Mouse (Mus musculus): ENCODE results near the gene Celf2.

Celf2 gene

DNA sequence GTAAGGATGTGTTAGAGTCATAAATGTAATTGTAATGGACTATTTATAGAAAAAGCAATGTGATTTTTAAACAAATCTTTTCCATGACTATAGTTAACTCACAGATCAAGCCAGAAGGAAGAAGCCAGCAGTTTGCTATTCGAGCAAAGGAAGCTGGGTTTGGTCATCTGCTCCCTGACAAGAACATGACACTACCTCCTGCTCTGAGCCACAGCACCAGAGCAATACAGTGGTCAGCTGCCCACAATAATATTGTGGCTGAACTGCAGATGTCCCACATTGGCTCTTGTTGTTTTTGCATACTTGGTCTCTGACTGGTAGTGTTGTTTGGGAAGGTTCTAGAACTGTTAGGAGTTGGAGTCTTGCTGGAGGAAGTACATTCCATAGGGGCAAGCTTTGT is 418.9 kb downstream of the Celf2 start:
- in situ Hi-C loops (cut with MboI; ENCODE audit: unreplicated experiment in 2 of 2), result no loop called here

- in situ Hi-C loops (cut with MboI; ENCODE audit: unreplicated experiment in 2 of 2), result no loop called here
Observed at GRCm38 (mm10) chr2:7089069-7089834, 420.1 kb downstream of the Celf2 start.

GRCm38 (mm10) chr2:7088536-7088935 is 420.8 kb downstream of the Celf2 start:
- in situ Hi-C loops (cut with MboI; ENCODE audit: unreplicated experiment in 2 of 2), result no loop called here

DNA sequence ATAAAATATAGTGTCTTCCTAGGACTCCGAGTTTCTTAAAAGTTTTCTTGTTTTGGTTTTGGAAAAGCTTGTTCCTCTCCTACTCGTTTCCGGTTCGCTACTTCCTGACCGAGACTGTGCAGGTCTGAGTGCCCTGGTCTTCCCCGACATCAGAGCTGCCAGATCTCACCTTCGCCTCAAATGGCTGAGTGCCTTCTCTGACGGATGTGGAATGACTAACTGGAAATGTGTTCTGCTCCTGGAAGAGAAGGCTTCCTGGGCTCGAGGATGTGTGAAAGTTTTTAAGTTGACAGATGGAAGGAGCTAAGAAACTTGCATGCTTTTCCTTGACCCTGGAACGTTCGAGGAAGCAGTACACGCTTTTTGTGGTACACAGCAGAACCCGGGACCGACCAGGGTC is 421.9 kb downstream of the Celf2 start:
- in situ Hi-C loops (cut with MboI; ENCODE audit: unreplicated experiment in 2 of 2), result no loop called here

DNA sequence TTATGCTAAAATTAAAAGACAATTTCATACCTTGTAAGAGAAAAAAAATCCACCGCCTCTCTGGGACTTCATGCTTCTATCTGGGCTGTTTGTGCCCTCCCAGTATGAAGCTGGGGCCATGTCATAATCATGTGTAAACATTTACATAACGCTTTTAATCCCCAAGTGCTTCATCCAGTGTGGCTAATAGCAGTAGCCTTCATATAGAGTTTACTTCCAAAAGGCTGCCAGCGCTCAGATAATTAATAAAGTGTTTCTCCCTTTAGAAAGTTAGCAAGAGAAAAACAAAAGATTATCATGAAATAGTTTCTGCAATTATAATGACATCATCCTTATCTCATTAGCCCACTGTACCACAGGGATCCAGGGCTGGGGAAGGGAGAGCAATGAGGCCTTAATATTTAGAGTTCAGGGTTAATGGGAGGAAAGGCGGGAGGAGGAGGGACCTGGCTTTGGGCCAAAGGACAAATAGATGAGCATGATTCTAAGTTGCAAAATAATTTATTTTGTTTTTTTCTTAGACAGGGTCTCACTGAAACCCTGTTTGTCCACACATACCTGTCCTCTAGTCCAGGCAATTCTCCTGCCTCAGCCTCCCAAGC is 425.8 kb downstream of the Celf2 start:
- in situ Hi-C loops (cut with MboI; ENCODE audit: unreplicated experiment in 2 of 2), result no loop called here

DNA sequence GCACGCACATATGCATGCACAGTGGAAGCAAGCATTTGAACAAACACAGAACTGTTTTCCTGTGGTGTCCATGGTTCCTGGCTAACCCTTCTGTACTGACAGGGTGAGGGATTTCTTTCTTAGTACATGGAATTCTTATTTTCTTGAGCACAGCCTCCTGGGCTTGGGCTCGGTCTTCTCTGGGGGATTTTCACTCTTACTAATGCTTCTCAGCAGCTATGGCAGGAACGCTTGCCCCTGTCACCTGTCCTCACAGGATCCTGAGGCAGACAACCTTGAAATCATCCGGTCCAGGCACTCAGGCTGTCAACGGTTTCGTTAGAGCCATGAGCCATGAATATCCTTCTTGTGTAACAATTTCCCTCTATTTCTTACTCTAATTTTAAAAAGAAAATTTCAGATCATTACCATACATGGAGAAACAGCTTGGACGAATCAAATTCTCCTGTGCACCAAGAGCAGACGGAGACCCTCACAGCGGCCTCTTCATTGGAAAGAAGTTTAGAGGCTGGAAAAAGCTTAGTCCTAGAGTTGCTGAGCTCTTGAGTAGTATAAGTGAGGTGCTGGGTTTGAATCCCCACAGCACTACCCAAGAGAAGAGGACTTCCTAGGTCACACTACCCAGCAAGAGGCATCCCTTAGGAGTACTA is 426.9 kb downstream of the Celf2 start:
- in situ Hi-C loops (cut with MboI; ENCODE audit: unreplicated experiment in 2 of 2), result no loop called here

GRCm38 (mm10) chr2:7080794-7081783 is 428.3 kb downstream of the Celf2 start:
- in situ Hi-C loops (cut with MboI; ENCODE audit: unreplicated experiment in 2 of 2), result no loop called here

DNA sequence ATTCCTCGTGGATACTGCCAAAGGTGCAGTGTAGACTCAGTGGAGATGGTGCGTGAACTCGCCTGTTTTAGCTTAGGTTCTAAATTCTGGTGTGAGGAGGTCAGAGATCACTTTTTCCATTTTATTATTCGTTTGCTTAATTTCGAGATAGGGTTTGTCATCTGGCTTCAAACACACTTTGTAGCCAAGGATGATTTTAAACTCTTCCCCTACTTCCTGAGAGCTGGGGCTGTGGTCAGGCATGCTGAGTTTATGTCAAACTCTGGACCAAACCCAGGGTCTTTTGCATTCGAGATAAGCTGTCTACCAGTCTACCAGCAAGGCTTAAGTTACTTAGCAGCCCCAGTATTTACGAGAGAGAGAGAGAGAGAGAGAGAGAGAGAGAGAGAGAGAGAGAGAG is 429.3 kb downstream of the Celf2 start:
- in situ Hi-C loops (cut with MboI; ENCODE audit: unreplicated experiment in 2 of 2), result no loop called here

DNA sequence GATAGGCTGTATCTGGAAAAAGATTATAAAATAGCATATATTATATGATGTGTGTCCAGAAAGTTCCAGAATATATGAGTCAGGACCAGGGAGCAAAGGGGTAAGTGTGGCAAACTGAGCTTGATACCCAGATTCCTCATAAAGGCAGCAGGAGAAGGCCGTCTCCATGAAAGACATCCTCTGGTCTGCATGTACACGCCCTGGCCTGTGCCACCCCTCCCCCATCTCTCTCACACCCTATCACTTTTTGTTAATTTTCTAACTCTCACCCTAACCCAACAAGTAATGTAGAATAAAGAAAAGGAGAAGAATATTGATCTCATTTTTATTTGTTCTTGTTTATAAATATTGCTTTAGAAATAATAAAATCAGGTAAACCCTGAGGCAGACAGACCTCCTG is 430.0 kb downstream of the Celf2 start:
- in situ Hi-C loops (cut with MboI; ENCODE audit: unreplicated experiment in 2 of 2), result no loop called here

DNA sequence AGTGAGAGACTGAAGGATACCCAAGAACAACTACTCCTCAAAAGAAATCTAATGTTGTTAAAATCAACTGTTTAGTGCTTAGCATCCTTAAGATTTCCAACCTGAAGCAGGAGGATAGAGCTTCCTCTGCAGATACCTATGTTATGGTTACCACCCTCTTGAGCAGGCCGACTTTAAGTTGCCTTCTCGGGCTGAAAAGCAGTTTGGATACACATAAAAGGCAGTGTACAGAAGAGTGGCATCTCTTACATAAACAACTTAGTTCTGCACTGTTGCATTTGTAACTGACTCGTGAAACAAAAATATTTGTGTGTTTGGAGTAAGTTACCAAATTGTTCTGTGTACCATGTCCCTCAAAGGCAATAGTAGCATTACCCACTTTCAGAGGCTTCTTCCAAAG is 435.6 kb downstream of the Celf2 start:
- in situ Hi-C loops (cut with MboI; ENCODE audit: unreplicated experiment in 2 of 2), result no loop called here

- in situ Hi-C loops (cut with MboI; ENCODE audit: unreplicated experiment in 2 of 2), result no loop called here
Observed at GRCm38 (mm10) chr2:7072344-7073265, 436.8 kb downstream of the Celf2 start.

GRCm38 (mm10) chr2:7069458-7069857 is 439.9 kb downstream of the Celf2 start:
- in situ Hi-C loops (cut with MboI; ENCODE audit: unreplicated experiment in 2 of 2), result no loop called here

DNA sequence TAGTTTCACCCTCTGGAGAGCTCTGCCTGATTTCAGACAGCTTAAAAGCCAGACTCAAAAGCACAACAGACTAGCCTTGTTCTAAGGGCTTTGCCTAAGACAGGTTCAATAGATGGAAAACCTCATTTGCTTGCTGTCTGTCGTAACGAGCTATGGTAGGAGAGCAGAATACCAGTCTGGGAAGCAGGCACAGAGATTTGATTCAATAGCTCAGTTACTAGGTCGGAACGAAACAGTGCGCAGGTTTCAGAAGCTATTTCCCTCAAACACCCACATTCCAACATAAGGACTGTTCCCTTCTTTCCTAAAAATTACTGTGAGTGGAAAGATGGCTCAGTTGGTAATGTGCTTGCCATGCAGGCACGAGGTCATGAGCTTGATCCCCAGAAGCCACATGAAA is 441.1 kb downstream of the Celf2 start:
- in situ Hi-C loops (cut with MboI; ENCODE audit: unreplicated experiment in 2 of 2), result no loop called here

DNA sequence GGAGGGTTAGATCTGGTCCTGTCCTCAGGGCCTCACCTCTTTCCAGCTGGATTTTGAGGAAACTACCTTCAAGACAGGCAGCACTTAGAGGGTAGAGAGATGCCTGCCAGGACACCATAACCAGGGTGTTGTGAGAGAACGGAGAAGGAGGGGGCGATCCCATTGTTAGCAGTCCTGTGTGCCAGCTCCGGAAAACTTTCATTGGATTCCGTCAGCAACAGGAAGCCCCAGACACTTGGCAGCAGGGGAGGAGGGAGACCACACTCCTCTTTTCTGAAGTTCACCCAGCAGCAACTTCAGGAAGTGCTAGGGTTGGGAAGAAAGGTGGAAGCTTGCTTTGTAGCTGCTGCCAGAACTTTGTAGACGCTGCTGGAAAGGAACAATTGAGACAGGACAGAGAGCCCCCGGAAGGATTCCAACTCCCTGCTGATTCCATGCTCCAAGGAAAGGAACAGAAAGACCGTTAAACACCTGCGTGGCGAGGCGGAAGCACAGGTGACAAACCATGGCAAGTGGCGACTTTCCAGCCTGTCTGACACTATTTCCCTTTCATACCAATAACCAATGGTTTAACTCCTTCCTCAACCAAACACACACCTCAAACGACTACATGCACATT is 445.7 kb downstream of the Celf2 start:
- in situ Hi-C loops (cut with MboI; ENCODE audit: unreplicated experiment in 2 of 2), result no loop called here

DNA sequence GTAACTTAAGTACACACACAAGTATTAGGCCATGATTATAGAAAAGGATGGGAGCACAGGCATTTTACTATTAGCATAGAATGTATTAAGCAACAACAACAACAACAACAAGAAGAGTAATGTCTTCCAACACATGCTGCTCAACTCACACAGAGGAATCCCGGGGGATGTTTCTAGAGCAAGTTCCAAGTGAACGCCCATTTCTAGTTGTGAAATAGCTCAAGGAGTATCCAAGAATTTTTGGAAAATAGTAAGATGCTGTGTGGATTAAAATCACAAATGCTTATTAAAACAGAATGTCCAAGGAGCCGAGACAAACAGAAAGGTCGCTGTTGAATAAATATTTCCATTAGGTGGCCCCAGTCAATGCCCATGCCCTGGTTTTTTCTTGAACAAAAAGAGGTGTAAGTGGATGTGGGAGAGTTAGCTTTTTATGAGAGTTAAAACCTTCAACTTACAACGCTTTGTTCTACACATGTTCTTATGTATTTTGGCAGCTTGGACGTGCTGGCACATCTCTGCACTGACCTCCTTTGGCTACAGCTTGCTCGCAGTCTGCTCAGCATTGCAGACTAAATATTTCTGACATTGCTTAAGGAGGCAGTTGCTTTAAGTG is 448.8 kb downstream of the Celf2 start:
- in situ Hi-C loops (cut with MboI; ENCODE audit: unreplicated experiment in 2 of 2), result no loop called here

- in situ Hi-C loops (cut with MboI; ENCODE audit: unreplicated experiment in 2 of 2), result no loop called here
Observed at GRCm38 (mm10) chr2:7056401-7056800, 453.0 kb downstream of the Celf2 start.

DNA sequence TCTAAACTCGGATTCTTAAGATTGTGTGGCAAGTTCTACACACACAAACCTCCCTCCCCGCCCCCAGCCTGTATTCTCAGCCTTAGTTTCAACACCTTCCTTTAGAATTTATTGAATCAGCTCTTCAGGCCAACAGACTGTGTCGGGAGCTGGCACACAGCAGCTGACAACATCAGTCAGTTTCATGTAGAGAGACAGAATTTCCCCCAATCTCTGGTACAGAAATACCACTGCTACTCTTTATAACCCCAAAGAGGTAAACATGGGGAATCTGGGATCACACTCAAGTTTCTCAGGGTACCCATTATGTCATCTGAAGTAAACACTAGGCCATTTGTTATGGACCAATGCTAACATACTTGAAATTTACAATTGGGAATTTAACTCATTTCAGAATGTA is 453.4 kb downstream of the Celf2 start:
- in situ Hi-C loops (cut with MboI; ENCODE audit: unreplicated experiment in 2 of 2), result no loop called here

DNA sequence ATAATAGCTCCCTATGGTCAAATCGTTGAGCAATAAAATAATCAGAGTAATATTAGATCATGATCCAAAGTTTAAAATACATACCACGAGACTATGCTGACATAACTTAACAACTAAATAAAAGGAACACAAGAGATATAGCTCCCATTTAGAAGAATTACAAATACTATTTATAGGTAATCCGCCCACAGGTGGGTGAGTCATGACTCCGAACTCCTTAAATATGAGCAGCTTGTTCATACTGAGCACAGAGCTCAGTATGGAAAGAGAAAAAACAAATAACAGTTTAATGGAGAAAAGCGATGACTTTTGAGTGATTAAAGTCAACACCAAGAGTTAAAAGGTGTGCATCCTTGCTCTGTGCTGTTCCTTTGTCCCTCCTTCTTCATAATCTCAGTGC is 458.3 kb downstream of the Celf2 start:
- in situ Hi-C loops (cut with MboI; ENCODE audit: unreplicated experiment in 2 of 2), result no loop called here

DNA sequence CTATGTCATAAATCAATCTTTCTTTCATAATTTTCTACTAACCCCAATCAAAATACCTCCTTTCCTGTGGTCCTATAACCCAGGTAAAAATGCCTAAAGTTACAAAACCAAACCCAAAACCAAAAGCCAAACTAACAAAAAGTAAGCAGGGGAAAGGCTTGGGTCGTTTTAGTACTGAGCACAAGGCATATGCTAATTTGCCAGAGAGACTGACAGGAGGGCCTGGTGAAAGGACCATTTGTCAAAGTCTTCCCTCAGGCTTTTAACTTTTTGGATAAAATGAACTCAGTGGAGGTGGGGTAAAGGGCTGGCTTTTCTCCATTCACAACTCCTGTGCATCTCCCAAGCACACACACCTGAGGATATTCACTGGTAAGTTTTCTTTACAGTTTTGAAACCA is 463.2 kb downstream of the Celf2 start:
- in situ Hi-C loops (cut with MboI; ENCODE audit: unreplicated experiment in 2 of 2), result loop anchor here in 1 of 2 experiments (25.0 kb wide), 1 partner anchor 1591 kb away; no protein-coding TSS in a partner anchor

Measured in v-Abl transformed pro-B cells (cell line).